Mouse (Mus musculus): Measurements from ENCODE around the gene Tmem126a.
A peak's percentile ranks its signal among the peaks of the same experiment; 100 is the strongest.

Gene Tmem126a

GRCm38 (mm10) chr7:90456845-90457468, at the start of gene Tmem126a:
Gene Tmem126a, minus strand, starts transcription at chr7:90457229.
- DNase-seq (ENCODE audit: low spot score in 2 of 2), result peak; percentile 62 to 84

DNA sequence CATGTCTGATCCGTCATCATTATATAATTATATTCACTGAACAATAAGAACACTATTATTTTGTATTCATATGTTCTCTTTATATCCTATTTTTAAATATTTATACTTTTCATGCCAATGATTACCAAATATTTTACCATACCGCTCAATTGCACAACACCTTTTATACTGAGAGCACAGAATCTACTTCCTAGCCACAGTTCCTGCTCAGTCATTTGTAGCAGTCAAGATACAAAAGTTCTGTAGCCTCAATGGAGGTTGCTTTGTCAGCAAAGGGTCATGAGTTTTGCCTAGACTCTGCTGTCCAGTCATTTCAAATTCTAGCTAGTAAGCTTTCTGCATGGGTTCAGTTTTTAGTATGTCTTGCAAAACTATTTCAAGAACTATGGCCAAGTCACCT, 25.6 kb upstream of the Tmem126a start:
- no peak for DNase-seq (ENCODE audit: low spot score in 2 of 2)

- DNase-seq (ENCODE audit: low spot score in 2 of 2), result peak in 1 of 2 experiments; percentile 58
Observed at GRCm38 (mm10) chr7:90476313-90477245, 19.6 kb upstream of the Tmem126a start, which contains the start of gene Dlg2. Gene Dlg2, plus strand, starts transcription at chr7:90476672.

GRCm38 (mm10) chr7:90475793-90476312, 18.8 kb upstream of the Tmem126a start, which contains the start of gene Tmem126b:
Gene Tmem126b, minus strand, starts transcription at chr7:90476001.
- DNase-seq (ENCODE audit: low spot score in 2 of 2), result peak; percentile 99

GRCm38 (mm10) chr7:90473511-90473910, 16.5 kb upstream of the Tmem126a start:
- no peak for DNase-seq (ENCODE audit: low spot score in 2 of 2)

GRCm38 (mm10) chr7:90461441-90461840, 4.4 kb upstream of the Tmem126a start:
- no peak for DNase-seq (ENCODE audit: low spot score in 2 of 2)

- DNase-seq (ENCODE audit: low spot score in 2 of 2), result no peak
Observed at GRCm38 (mm10) chr7:90460930-90461329, 3.9 kb upstream of the Tmem126a start.

GRCm38 (mm10) chr7:90460330-90460729, 3.3 kb upstream of the Tmem126a start:
- no peak for DNase-seq (ENCODE audit: low spot score in 2 of 2)

GRCm38 (mm10) chr7:90457517-90457916, 488 bp upstream of the Tmem126a start:
- DNase-seq (ENCODE audit: low spot score in 2 of 2), result no peak

- no peak for DNase-seq (ENCODE audit: low spot score in 2 of 2)
Observed at GRCm38 (mm10) chr7:90456149-90456844, 732 bp downstream of the Tmem126a start.

GRCm38 (mm10) chr7:90444206-90444605, 12.8 kb downstream of the Tmem126a start:
- DNase-seq (ENCODE audit: low spot score in 2 of 2), result no peak

GRCm38 (mm10) chr7:90443101-90444091, 13.6 kb downstream of the Tmem126a start:
- DNase-seq (ENCODE audit: low spot score in 2 of 2), result peak in 1 of 2 experiments; percentile 52

DNA sequence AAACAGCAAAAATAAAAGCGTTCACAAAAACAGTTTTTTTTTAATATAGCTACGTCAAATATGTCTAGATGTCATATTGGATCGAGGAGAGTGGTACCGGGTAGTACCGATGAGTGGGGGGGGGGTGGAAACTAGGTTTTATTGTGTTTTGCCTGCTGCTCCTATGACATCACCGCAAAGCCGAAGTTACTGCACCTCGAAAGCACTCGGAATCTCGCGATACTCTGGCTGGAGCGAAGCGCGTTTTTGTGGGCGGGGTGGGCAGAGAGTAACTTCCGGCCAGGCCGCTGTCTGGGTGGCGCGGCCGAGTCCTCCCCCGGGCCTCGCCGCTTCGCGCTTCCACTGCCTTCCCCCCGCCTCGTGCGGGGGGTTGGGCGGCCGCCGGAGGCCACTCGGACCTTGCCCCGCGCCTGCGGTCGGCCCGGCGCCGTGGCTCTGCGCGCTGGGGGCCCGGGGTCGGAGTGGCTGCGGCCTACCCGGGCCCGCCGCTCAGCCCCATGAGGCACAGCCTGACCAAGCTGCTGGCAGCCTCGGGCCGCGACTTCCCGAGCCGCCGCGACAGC, 14.4 kb downstream of the Tmem126a start, which contains the start of gene Crebzf:
Gene Crebzf, plus strand, starts transcription at position 212 of the 563 bp plus-strand sequence.
- DNase-seq (ENCODE audit: low spot score in 2 of 2), result peak; percentile 89 to 96

DNA sequence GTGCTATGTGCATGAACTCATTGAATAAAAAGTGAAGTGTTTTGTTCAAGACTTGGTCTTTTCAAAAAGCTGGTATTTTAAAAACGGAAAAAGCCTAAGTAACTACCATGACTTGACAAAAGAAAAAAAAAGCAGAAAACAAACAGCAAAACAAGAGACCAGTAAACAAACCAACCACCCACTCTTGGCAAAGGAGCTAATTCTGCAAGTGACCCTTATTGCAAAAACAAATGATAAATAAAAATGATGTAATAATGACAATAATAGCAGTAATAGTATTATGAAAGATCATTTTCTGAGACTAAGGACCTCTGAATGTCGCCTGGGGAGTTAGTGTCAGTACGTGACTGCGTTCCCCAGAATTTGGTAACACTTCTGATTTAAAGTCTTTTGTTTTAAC, 15.0 kb downstream of the Tmem126a start:
- no peak for DNase-seq (ENCODE audit: low spot score in 2 of 2)

- DNase-seq (ENCODE audit: low spot score in 2 of 2), result no peak
Observed at GRCm38 (mm10) chr7:90440044-90440443, 17.0 kb downstream of the Tmem126a start.

DNA sequence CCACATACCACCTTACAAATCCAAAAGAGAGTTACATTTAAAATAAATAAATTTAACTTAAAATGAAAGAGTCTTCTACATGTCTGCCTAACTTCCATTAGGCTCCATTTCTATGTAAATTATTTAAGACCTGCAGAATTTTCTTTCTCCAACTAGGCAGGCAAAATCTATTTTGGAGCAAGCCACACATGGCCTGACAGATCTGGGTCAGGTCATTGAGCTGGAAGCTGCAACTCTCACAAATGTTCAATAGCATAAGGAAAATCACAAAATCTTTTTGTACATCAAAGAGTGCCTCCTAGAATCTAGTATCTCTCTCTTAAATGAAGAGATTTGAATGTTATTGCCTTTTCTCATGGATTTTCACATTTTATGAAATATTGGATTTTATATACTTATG, 24.8 kb downstream of the Tmem126a start:
- DNase-seq (ENCODE audit: low spot score in 2 of 2), result no peak

GRCm38 (mm10) chr7:90427006-90427405, 30.0 kb downstream of the Tmem126a start:
- no peak for DNase-seq (ENCODE audit: low spot score in 2 of 2)

- peak; percentile 76 to 86 for DNase-seq (ENCODE audit: low spot score in 2 of 2)
Observed at GRCm38 (mm10) chr7:90426020-90427001, 30.7 kb downstream of the Tmem126a start, which contains the start of gene Ccdc89. Gene Ccdc89, plus strand, starts transcription at chr7:90426577.

GRCm38 (mm10) chr7:90409934-90410333, 47.1 kb downstream of the Tmem126a start:
- DNase-seq (ENCODE audit: low spot score in 2 of 2), result peak in 1 of 2 experiments; percentile 71

All from left cerebral cortex, adult 9 months (tissue).